Mouse (Mus musculus) cerebellum, adult 2 months (tissue): ENCODE results near the gene Sik1.

Experiments
- CTCF ChIP-seq: fragments of 200-500 bp; IDR thresholded peaks from 2 replicates; pipeline ENCODE4 v1.5.1; 2011; ENCODE audit warnings: low read depth, mild to moderate bottlenecking, control low read depth, low read length, moderate library complexity, borderline replicate concordance; ENCODE audit not compliant: insufficient read depth
- POLR2A ChIP-seq: fragments of 200-500 bp; IDR thresholded peaks from 2 replicates; pipeline ENCODE4 v1.6.1; 2011; ENCODE audit warnings: low read length, control low read depth, borderline replicate concordance; ENCODE audit not compliant: insufficient read depth

DNA sequence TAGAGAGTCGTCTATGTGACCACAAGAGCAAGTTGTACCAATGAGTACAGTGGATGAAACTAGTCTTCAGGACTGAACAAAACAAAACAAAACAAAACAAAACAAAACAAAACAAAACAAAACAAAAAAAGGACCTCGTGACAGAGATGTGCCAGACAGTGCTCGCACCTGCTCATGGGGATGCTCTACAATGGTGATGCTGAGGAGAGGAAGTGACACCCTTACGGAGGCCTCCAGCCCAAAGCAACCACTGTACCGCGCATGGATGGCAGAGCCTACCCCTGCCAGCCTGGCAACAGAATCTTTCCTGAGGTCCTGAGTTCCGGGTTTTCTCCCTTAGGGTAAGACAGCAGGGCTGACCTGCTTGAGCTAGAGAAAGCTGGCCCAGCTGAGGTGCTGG lies 46.5 kb downstream of the Sik1 start:
- no peak for TF ChIP-seq POLR2A
- no peak for TF ChIP-seq CTCF
